In the genomic region with DNA sequence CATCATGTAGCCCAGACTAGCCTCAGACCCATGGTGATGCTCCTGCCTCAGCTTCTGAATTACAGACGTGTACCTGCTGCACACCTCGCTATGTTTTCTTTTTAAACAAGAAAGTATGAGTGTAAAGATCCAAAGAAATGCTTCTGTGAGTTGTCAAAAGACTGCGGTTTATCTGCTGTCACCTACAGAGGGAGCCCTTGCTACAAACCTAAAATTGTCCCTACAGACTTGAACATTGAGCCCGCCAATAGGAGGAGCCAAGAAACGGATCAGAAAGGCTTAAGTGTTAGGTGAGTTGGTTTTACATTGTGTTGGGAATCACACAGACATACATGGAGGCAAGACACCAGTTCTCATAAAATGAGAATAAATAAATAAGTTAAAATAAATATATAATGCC, we compare ENCODE assay signal across 9 mouse cellular contexts. TPM values are rescaled to one million over a fixed set of nuclear protein-coding genes. Genes with fewer than 3 reads are reported as not detected.
DNase-seq lines count a peak whose midpoint lies in the region; TF ChIP-seq lines count a peak whose summit lies in the region.
"Had no signal": no experiment of that assay in that cellular context is flagged by ENCODE, and none has a peak within 500 bp of the region (broad histone marks: within the 10 kb centered on the region; RNA-seq: fewer than 3 reads in every experiment).

No protein-coding gene starts in this region.

- peak; percentile 4 to 27 for DNase-seq in urinary bladder, adult 18-20 months (ENCODE audit: low spot score in 2 of 2)
- DNase-seq in urinary bladder, postnatal 4 days (ENCODE audit: low spot score in 2 of 2) = no peak
- peak; percentile 37 for DNase-seq in fibroblast of lung, adult 2 months (ENCODE audit: low read depth)
- DNase-seq in kidney, adult 8-10 months = peak; percentile 70 to 78
- DNase-seq in limb, embryonic 10.5 days (ENCODE audit: low spot score) = peak; percentile 49
- peak; percentile 53 for DNase-seq in thymus, postnatal 25 days

- H3K4me2 ChIP-seq in myocyte (ENCODE audit: low read depth) = peak overlapping the region; percentile 42
- H3K4me2 ChIP-seq: heart, embryonic 15.5 days had no signal

- WGBS in limb, embryonic 10.5 days = 8% methylated on average over 5 of the region's 5 CpGs

- H3K79me2 ChIP-seq in myocyte (ENCODE audit: control insufficient read depth, insufficient read depth) = no peaks in the 10 kb centered on the region

- no peaks in the 10 kb centered on the region for H3K4me1 ChIP-seq in bone marrow macrophage, adult 2 months (ENCODE audit: control insufficient read depth, insufficient read depth, low read length)
- H3K4me1 ChIP-seq in limb, embryonic 10.5 days = no peaks in the 10 kb centered on the region
- H3K4me1 ChIP-seq: heart, embryonic 15.5 days had no signal

- no peaks in the 10 kb centered on the region for H3K36me3 ChIP-seq in limb, embryonic 10.5 days
- H3K36me3 ChIP-seq in myocyte (ENCODE audit: control insufficient read depth, insufficient read depth) = no peaks in the 10 kb centered on the region
- H3K36me3 ChIP-seq: heart, embryonic 15.5 days had no signal

- H3ac ChIP-seq in myocyte (ENCODE audit: control insufficient read depth, insufficient read length) = no peak overlapping the region

- peak; percentile 32; the same call in 1 of the 2 replicates for TF ChIP-seq CTCF in bone marrow macrophage, adult 2 months (IDR thresholded peaks at IDR 0.05; ENCODE audit: low read depth, low read length)

- no peaks in the 10 kb centered on the region for H3K27me3 ChIP-seq in limb, embryonic 10.5 days (ENCODE audit: low read depth, poor library complexity, severe bottlenecking)
- no peaks in the 10 kb centered on the region for H3K27me3 ChIP-seq in myocyte (ENCODE audit: control insufficient read depth, insufficient read depth, insufficient read length)
- H3K27me3 ChIP-seq: heart, embryonic 15.5 days had no signal

- no peaks in the 10 kb centered on the region for H3K9me3 ChIP-seq in limb, embryonic 10.5 days (replicated peaks)
- H3K9me3 ChIP-seq: heart, embryonic 15.5 days had no signal

- H3K27ac ChIP-seq in bone marrow macrophage, adult 2 months (ENCODE audit: insufficient read depth, low read depth, low read length) = no peak overlapping the region
- H3K27ac ChIP-seq in limb, embryonic 10.5 days = no peak overlapping the region
- H3K27ac ChIP-seq: heart, embryonic 15.5 days had no signal

- TF ChIP-seq POLR2A in bone marrow macrophage, adult 2 months (IDR thresholded peaks at IDR 0.05; ENCODE audit: borderline replicate concordance, low read depth, low read length) = no peak
- TF ChIP-seq POLR2A in myocyte (IDR thresholded peaks at IDR 0.05; ENCODE audit: insufficient read length, low read depth) = no peak

- no peak overlapping the region for H3K4me3 ChIP-seq in bone marrow macrophage, adult 2 months (ENCODE audit: insufficient read depth, low read length)
- H3K4me3 ChIP-seq in limb, embryonic 10.5 days = no peak overlapping the region
- no peak overlapping the region for H3K4me3 ChIP-seq in myocyte
- H3K4me3 ChIP-seq: heart, embryonic 15.5 days had no signal

TF ChIP-seq in myocyte, 11 proteins besides CTCF, POLR2A, EP300 and RAD21:
- TF ChIP-seq REST (IDR thresholded peaks at IDR 0.05; ENCODE audit: insufficient read depth, insufficient read length) (no peak), TCF3 (IDR thresholded peaks at IDR 0.05; ENCODE audit: insufficient read length, low read depth) (no peak), MAX (IDR thresholded peaks at IDR 0.05; ENCODE audit: low read depth) (no peak), CEBPB (IDR thresholded peaks at IDR 0.05; ENCODE audit: insufficient read depth, poor library complexity, severe bottlenecking) (no peak), USF1 (IDR thresholded peaks at IDR 0.05; ENCODE audit: low read depth) (no peak), TCF12 (IDR thresholded peaks at IDR 0.05; ENCODE audit: insufficient read depth, poor library complexity, severe bottlenecking) (no peak), E2F4 (IDR thresholded peaks at IDR 0.05; ENCODE audit: insufficient read depth) (no peak), POLR2AphosphoS2 (IDR thresholded peaks at IDR 0.05; ENCODE audit: insufficient read length, low read depth) (no peak), SRF (IDR thresholded peaks at IDR 0.05; ENCODE audit: control insufficient read depth, insufficient read length, low read depth) (no peak), MYOD1 (IDR thresholded peaks at IDR 0.05; ENCODE audit: control insufficient read depth in 1 of 3, insufficient read length in 2 of 3, low read depth in 2 of 3) (no peak), MYOG (IDR thresholded peaks at IDR 0.05; ENCODE audit: control insufficient read depth in 1 of 3, insufficient read depth in 1 of 3, insufficient read length in 2 of 3, low read depth in 2 of 3) (no peak)

RNA-seq across cellular contexts. Expression of a gene that starts 20.4 kb away (rescaled TPM):
- 47.8 and 54.0 TPM in 2 replicates for polyA plus RNA-seq in bone marrow macrophage, adult 2 months (2012; ENCODE audit: insufficient read depth, insufficient read length, missing spikeins)
- polyA plus RNA-seq in limb, embryonic 10.5 days (2016; fragmentation: Nextera tagmentation; extraction: Ambion mirVana) = 17.8 and 21.5 TPM in 2 replicates
- polyA plus RNA-seq in myocyte (2012; fragmentation: generic; extraction: Trizol) = 127 TPM

RNA-seq across cellular contexts. Expression of a gene that starts 26.2 kb away (rescaled TPM):
- polyA plus RNA-seq in bone marrow macrophage, adult 2 months (2012; ENCODE audit: insufficient read depth, insufficient read length, missing spikeins) = not detected in 2 replicates
- not detected in 2 replicates for polyA plus RNA-seq in limb, embryonic 10.5 days (2016; fragmentation: Nextera tagmentation; extraction: Ambion mirVana)
- not detected for polyA plus RNA-seq in myocyte (2012; fragmentation: generic; extraction: Trizol)
- polyA plus RNA-seq: heart, embryonic 15.5 days had no signal

Comparison
In these comparisons a context has a peak if more than half of its experiments do, and no peak if none do; other contexts are left out.
1. DNase-seq: peak in urinary bladder, adult 18-20 months (2 of 2), fibroblast of lung, adult 2 months (single experiment), kidney, adult 8-10 months (2 of 2), limb, embryonic 10.5 days (single experiment) and thymus, postnatal 25 days (single experiment); none in urinary bladder, postnatal 4 days (0 of 2).